Mouse (Mus musculus): ENCODE results near the gene Arhgef26.

- no peak for TF ChIP-seq CTCF (IDR thresholded peaks at IDR 0.05)
- TF ChIP-seq EP300 (IDR thresholded peaks at IDR 0.05), result no peak
These were observed 841 bp downstream of the Arhgef26 start for GRCm38 (mm10) chr3:62338854-62339515.
